Mouse (Mus musculus): ENCODE results near the gene Atp1a1.

DNA sequence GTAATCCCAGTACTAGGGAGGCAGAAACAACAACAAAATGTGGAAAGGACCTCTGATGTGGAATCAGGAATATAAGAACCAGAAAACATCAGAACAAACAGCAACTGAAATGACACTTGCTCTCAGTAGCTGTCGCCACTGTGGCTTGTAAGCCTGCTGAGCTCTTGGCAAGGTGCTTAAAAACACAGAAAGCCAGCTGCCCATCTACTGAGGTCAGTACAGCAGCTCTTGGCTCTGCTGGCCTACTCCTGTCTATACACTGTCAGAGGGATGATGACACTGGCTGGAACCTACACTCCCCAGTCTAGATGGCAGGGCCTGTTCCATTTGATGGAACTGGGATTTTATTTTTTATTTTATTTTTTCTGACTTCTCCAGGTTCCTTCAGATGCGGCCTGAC, 71.1 kb downstream of the Atp1a1 start:
- TF ChIP-seq CTCF (IDR thresholded peaks at IDR 0.05; ENCODE audit: low read depth, low read length) (no peak), POLR2A (IDR thresholded peaks at IDR 0.05; ENCODE audit: extremely low read depth, insufficient read depth, low read length) (no peak)

All from liver, adult 2 months (tissue).